Mouse (Mus musculus): ENCODE data around the gene Gm13057. TPM values are rescaled to one million over a fixed set of nuclear protein-coding genes. Genes with fewer than 3 reads are reported as not detected.
"Not testable (repeated sequence)": the region's sequence is repeated elsewhere in the genome, so short reads cannot be mapped to it uniquely, and the experiment has no call there.

The Gm13057 gene
- not detected in 2 replicates for polyA plus RNA-seq (2012; rRNA removed)

DNA sequence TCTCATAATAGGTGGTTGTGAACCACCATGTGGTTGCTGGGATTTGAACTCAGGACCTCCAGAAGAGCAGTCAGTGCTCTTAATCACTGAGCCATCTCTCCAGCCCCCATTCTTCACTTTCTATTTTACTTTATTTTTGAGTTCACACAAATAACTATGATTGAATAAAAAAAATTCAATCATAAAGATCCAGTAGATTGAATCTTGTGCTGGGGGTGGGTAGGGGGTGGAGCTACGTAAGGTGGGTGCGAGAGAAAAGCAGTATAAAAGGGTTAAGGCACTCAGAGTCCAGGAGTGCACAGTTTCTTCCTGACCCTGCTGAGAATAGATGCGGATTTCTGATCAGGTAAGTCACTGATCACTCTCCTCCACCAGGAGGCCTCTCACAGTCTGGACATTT, at the start of gene Gm13057, which contains the start of gene BC080695:
TSS of gene Gm13057 (plus strand) at position 310 of the 400 bp plus-strand sequence.
TSS of gene BC080695 (plus strand) at position 301 of the 400 bp plus-strand sequence.
- not testable (repeated sequence) for DNase-seq (ENCODE audit: low read depth)

DNA sequence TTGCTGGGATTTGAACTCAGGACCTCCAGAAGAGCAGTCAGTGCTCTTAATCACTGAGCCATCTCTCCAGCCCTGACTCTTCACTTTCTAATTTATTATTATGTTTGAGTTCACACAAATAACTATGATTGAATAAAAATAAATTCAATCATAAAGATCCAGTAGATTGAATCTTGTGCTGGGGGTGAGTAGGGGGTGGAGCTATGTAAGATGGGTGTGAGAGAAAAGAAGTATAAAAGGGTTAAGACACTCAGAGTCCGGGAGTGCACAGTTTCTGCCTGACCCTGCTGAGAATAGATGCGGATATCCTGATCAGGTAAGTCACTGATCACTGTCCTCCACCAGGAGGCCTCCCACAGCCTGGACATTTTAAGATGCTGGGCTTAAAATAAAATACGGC, 40.5 kb upstream of the Gm13057 start, which contains the start of gene Gm13043:
TSS of gene Gm13043 (plus strand) at position 301 of the 400 bp plus-strand sequence.
- no peak for DNase-seq (ENCODE audit: low read depth)

GRCm38 (mm10) chr4:143535654-143536053, 15.9 kb upstream of the Gm13057 start, which contains the start of gene Gm13040:
TSS of gene Gm13040 (plus strand) at chr4:143535954.
- not testable (repeated sequence) for DNase-seq (ENCODE audit: low read depth)

Other genes with a start within 250 kb of the Gm13057 start
- gene Lrrc38, start 202.0 kb upstream of the Gm13057 start, polyA plus RNA-seq (2012; rRNA removed), result not detected in 2 replicates
- gene Pramel1, start 157.3 kb upstream of the Gm13057 start, polyA plus RNA-seq (2012; rRNA removed), result not detected in 2 replicates
- 7.9 and 8.3 TPM in 2 replicates for gene Pramef8, start 139.3 kb upstream of the Gm13057 start, polyA plus RNA-seq (2012; rRNA removed)
- gene Oog4, start 101.4 kb upstream of the Gm13057 start, polyA plus RNA-seq (2012; rRNA removed), result not detected in 2 replicates
- gene Gm13043, start 40.4 kb upstream of the Gm13057 start, polyA plus RNA-seq (2012; rRNA removed), result not detected in 2 replicates
- not detected in 2 replicates for gene Gm13040, start 15.8 kb upstream of the Gm13057 start, polyA plus RNA-seq (2012; rRNA removed)
- not detected in 2 replicates for gene BC080695, start within 50 bp of the Gm13057 start, polyA plus RNA-seq (2012; rRNA removed)
- gene Gm13083, start 63.3 kb downstream of the Gm13057 start, polyA plus RNA-seq (2012; rRNA removed), result not detected in 2 replicates
- not detected in 2 replicates for gene Gm13088, start 105.5 kb downstream of the Gm13057 start, polyA plus RNA-seq (2012; rRNA removed)
- gene Gm13089, start 151.0 kb downstream of the Gm13057 start, polyA plus RNA-seq (2012; rRNA removed), result not detected in 2 replicates
- not detected in 2 replicates for gene Gm13078, start 167.7 kb downstream of the Gm13057 start, polyA plus RNA-seq (2012; rRNA removed)
- gene Gm13023, start 237.6 kb downstream of the Gm13057 start, polyA plus RNA-seq (2012; rRNA removed), result not detected in 2 replicates

Data from gonadal fat pad, adult 2 months (tissue).